Mouse (Mus musculus) ES-Bruce4 (cell line): Measurements from ENCODE around the gene Mndal. TPM values are rescaled to one million over a fixed set of nuclear protein-coding genes. Genes with fewer than 3 reads are reported as not detected.
"Not testable (repeated sequence)": the region's sequence is repeated elsewhere in the genome, so short reads cannot be mapped to it uniquely, and the experiment has no call there.

Source experiments
- H3K27ac ChIP-seq: 2 replicates; pipeline ENCODE4 v1.5.1; 2012; ENCODE audit warnings: low read length, inconsistent platforms; ENCODE audit not compliant: insufficient read depth
- H3K27me3 ChIP-seq: 2 replicates; pipeline ENCODE4 v1.6.1; 2012; ENCODE audit warnings: mild to moderate bottlenecking, low read length, inconsistent platforms; ENCODE audit not compliant: control insufficient read depth, poor library complexity, insufficient read depth, severe bottlenecking
- H3K36me3 ChIP-seq: 2 replicates; pipeline ENCODE4 v1.6.1; 2012; ENCODE audit warnings: inconsistent platforms, mild to moderate bottlenecking, low read length, moderate library complexity; ENCODE audit not compliant: control insufficient read depth, poor library complexity, insufficient read depth, severe bottlenecking
- H3K4me1 ChIP-seq: one replicate; pipeline ENCODE4 v1.8.1; 2011; ENCODE audit warnings: low read length; ENCODE audit not compliant: control insufficient read depth, insufficient read depth
- H3K4me3 ChIP-seq: 2 replicates; pipeline ENCODE4 v1.5.1; 2011; ENCODE audit warnings: low read depth, mild to moderate bottlenecking, low read length
- H3K9ac ChIP-seq: 2 replicates; pipeline ENCODE4 v1.6.1; 2012; ENCODE audit warnings: low read depth, mild to moderate bottlenecking, inconsistent platforms; ENCODE audit not compliant: poor library complexity, severe bottlenecking
- H3K9me3 ChIP-seq: replicated peaks from 2 replicates; pipeline ENCODE4 v1.6.1; 2012; ENCODE audit warnings: mild to moderate bottlenecking, low read length, inconsistent platforms; ENCODE audit not compliant: control insufficient read depth, poor library complexity, insufficient read depth, severe bottlenecking
- CTCF ChIP-seq: IDR thresholded peaks from one replicate; pipeline ENCODE4 v1.8.1; 2011; ENCODE audit warnings: low read depth, low read length
- EP300 ChIP-seq: IDR thresholded peaks from 2 replicates; pipeline ENCODE4 v1.6.1; 2011; ENCODE audit warnings: low read depth, low read length; ENCODE audit not compliant: insufficient read depth
- POLR2A ChIP-seq: IDR thresholded peaks from one replicate; pipeline ENCODE4 v1.8.1; 2011; ENCODE audit warnings: low read length; ENCODE audit not compliant: insufficient read depth
- polyA plus RNA-seq: library from polyadenylated mRNA; stranded (reverse); fragments of >200 nt; gene quantifications from 2 replicates; pipeline ENCODE4 v1.2.4, GENCODE M21; 2011; ENCODE audit warnings: low read depth; ENCODE audit not compliant: missing spikeins, insufficient read depth, insufficient read length

The Mndal gene
- polyA plus RNA-seq, 1 experiment: not detected

DNA sequence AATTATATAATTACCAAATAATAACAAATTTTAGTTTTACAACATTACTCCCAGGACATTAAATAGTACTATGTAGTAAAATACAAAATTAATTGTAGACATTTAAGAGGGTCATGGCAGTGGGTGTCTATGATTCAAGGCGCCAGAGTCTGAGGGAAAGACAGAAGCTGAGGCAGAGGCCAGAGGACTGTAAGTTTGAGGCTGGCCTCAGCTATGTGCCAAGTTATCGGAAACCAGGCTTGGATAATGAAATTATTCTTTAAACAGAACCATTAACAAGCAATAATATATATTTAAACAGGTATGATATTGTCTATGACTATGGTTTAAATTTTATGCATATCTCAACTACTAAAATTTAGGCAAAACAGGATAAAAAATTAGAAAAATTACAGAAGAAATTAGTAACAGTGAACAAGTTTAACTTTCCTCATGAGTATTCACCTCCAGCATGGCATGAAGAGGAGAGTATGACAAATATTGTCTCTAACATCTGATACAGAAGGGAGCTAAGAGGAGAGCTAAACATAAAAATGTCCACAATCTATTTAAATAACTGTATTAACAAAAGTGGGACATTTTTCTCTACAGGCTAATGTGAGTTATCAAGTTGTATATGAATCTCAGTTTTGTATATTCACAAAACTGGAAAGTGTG lies 30.4 kb downstream of the Mndal start:
- H3K4me1 ChIP-seq: no peaks in the 10 kb centered on the region
- no peaks in the 10 kb centered on the region for H3K27me3 ChIP-seq
- no peaks in the 10 kb centered on the region for H3K36me3 ChIP-seq
- no peaks in the 10 kb centered on the region for H3K9me3 ChIP-seq
- H3K9ac ChIP-seq: no peak overlapping the region
- TF ChIP-seq CTCF: no peak
- no peak for TF ChIP-seq POLR2A
- no peak for TF ChIP-seq EP300
- H3K4me3 ChIP-seq: no peak overlapping the region
- H3K27ac ChIP-seq: no peak overlapping the region

- H3K4me1 ChIP-seq, H3K36me3 ChIP-seq, H3K9me3 ChIP-seq, H3K27ac ChIP-seq, H3K9ac ChIP-seq, H3K4me3 ChIP-seq, H3K27me3 ChIP-seq: not testable (repeated sequence)
Measured at GRCm38 (mm10) chr1:173908390-173908789, 33.9 kb downstream of the Mndal start.

GRCm38 (mm10) chr1:173905885-173906284 lies 36.4 kb downstream of the Mndal start:
- H3K4me3 ChIP-seq, H3K27ac ChIP-seq, H3K9ac ChIP-seq, H3K9me3 ChIP-seq, H3K27me3 ChIP-seq, H3K4me1 ChIP-seq, H3K36me3 ChIP-seq: not testable (repeated sequence)

DNA sequence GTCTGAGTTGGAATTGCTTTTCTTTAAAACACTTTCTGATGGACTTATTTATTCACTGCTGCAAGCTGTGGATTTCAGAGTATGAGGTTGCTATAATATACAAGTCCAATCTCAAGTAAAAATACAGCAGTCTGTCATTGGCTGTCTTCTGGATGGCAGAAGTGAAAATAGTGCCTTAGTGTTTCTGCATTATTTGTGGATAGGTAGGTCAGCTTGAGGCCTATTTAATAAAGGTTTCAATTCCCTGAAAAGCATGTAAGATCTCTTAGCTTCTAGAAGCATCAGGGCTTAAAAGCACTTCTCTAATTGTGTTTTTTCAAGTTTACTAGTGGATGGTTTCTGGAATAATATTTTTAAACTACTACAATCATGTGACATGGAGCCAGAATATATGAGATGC lies 52.5 kb downstream of the Mndal start:
- not testable (repeated sequence) for H3K4me1 ChIP-seq, H3K9ac ChIP-seq, H3K4me3 ChIP-seq, H3K36me3 ChIP-seq, H3K9me3 ChIP-seq, H3K27ac ChIP-seq, H3K27me3 ChIP-seq

DNA sequence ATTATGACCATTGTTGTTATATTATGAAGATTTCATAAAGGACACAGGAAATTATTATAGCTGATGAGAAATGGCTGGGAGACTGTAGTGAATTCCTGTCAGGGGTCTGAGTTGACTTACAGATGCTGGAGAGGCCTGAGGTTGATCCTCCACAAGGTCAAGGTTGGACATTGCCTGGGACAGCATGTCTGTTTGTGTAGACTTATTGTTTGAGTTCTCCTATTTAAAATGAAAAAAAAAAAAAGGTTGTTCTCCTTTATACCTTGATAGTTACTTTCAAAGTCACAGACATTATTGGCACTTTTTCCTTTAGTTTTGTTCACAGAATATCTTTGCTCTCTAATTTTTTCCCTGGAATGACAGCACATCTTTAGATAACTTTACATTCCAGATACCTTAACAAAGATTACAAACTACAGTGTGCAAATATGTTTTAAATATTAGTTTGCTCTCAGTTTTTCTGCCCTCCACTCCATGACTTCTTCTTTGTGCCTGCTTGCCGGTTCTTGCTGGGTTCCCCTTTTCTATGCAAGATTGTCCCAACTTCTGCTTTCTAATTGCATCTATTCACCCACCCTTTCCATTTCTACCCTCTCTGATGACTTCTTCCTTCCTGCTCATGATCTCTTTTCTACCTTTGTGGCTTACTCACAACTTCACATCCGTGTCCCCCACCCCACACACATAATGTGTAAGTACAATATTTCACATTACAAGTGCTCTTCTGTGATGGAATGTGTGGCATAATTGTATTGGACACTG lies 55.1 kb downstream of the Mndal start:
- not testable (repeated sequence) for H3K9me3 ChIP-seq, H3K27me3 ChIP-seq, H3K36me3 ChIP-seq, H3K4me1 ChIP-seq, H3K4me3 ChIP-seq, H3K9ac ChIP-seq, H3K27ac ChIP-seq

DNA sequence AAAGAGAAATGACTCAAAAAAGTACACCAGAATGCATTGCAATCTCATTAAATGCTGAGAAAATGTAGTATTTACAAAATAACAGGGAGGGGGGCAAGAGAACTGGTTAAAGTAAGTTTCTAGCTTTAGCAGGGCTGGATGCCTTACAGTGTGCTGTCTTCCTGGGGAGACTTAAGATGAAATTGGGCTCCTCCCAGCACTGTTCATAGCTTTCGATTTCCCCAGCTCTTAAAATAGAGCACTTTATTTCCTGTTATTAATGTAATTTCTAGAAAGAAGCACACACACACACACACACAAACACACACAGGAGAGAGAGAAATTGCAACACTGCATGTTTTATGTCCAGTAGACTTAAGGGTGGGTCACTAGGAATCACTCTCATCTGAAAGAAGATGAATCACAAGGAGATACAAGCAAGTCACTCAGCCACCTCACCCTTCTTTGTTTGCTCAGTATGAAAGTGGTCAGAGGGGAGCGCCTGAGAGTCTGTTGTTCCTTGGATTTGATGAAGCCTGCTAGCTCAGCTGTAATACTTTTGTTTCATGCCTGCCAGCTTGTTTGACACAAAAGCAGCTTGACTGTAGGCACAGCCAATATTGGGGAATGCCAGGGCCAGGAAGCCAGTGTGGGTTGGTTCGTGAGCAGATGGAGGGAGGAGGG lies 62.2 kb downstream of the Mndal start:
- H3K9ac ChIP-seq, H3K27me3 ChIP-seq, H3K4me3 ChIP-seq, H3K9me3 ChIP-seq, H3K4me1 ChIP-seq, H3K27ac ChIP-seq, H3K36me3 ChIP-seq: not testable (repeated sequence)

GRCm38 (mm10) chr1:173879225-173879987 lies 62.9 kb downstream of the Mndal start:
- H3K27ac ChIP-seq, H3K9me3 ChIP-seq, H3K4me3 ChIP-seq, H3K27me3 ChIP-seq, H3K4me1 ChIP-seq, H3K36me3 ChIP-seq, H3K9ac ChIP-seq: not testable (repeated sequence)

GRCm38 (mm10) chr1:173878264-173878663 lies 64.0 kb downstream of the Mndal start:
- not testable (repeated sequence) for H3K4me1 ChIP-seq, H3K9ac ChIP-seq, H3K9me3 ChIP-seq, H3K4me3 ChIP-seq, H3K27me3 ChIP-seq, H3K36me3 ChIP-seq, H3K27ac ChIP-seq

- H3K4me1 ChIP-seq, H3K4me3 ChIP-seq, H3K9me3 ChIP-seq, H3K27ac ChIP-seq, H3K9ac ChIP-seq, H3K27me3 ChIP-seq, H3K36me3 ChIP-seq: not testable (repeated sequence)
Measured at GRCm38 (mm10) chr1:173877125-173877524, 65.2 kb downstream of the Mndal start.
